Mouse (Mus musculus) CH12.LX (cell line): ENCODE measurements around the gene March6. TPM values are rescaled to one million over a fixed set of nuclear protein-coding genes. Genes with fewer than 3 reads are reported as not detected.

Source experiments
- DNase-seq: peaks from one replicate; pipeline ENCODE4 v3.0.0-alpha.2; 2013; ENCODE audit errors: extremely low read depth
- H3K27ac ChIP-seq: 2 replicates; pipeline ENCODE4 v1.5.1; 2012; ENCODE audit warnings: low read depth, mild to moderate bottlenecking, control low read depth, moderate library complexity; ENCODE audit not compliant: insufficient read depth
- H3K27me3 ChIP-seq: replicated peaks from 2 replicates; pipeline ENCODE3; 2012; ENCODE audit warnings: inconsistent platforms
- H3K36me3 ChIP-seq, 2 experiments: replicated peaks in 1 of 2; 2 replicates each; pipeline versions ENCODE3 to v1.6.1; 2012; ENCODE audit warnings: inconsistent platforms in 1 of 2, low read length in 1 of 2, mild to moderate bottlenecking in 1 of 2, mixed read lengths in 1 of 2, moderate library complexity in 1 of 2; ENCODE audit not compliant: control insufficient read depth in 1 of 2, insufficient read depth in 1 of 2
- H3K4me1 ChIP-seq, 2 experiments: 2 replicates each; pipeline ENCODE4 v1.6.1; 2012; ENCODE audit warnings: inconsistent platforms in 1 of 2, moderate library complexity in 1 of 2; ENCODE audit not compliant: insufficient read depth in 2 of 2, control insufficient read depth in 1 of 2
- H3K4me2 ChIP-seq: 2 replicates; pipeline ENCODE4 v1.6.1; 2012; ENCODE audit warnings: low read depth, mild to moderate bottlenecking, control low read depth; ENCODE audit not compliant: poor library complexity, insufficient read depth, severe bottlenecking
- H3K4me3 ChIP-seq, 3 experiments: fragments of 150-350 bp in 1 of 3; sonication (generic) in 1 of 3; replicated peaks in 1 of 3; 2 replicates each; pipeline versions ENCODE3 to v1.5.1; 2011 to 2012; ENCODE audit warnings: low read depth in 2 of 3, low read length in 2 of 3, mild to moderate bottlenecking in 2 of 3, moderate library complexity in 2 of 3, control low read depth in 1 of 3, improper control_type of control experiment in 1 of 3, inconsistent platforms in 1 of 3, mixed read lengths in 1 of 3; ENCODE audit not compliant: poor library complexity in 1 of 3
- H3K79me2 ChIP-seq: replicated peaks from 2 replicates; pipeline ENCODE4 v1.6.1; 2012; ENCODE audit warnings: mild to moderate bottlenecking, moderate library complexity; ENCODE audit not compliant: control insufficient read depth, poor library complexity, insufficient read depth, severe bottlenecking; ENCODE audit errors: extremely low read depth
- H3K9ac ChIP-seq: 2 replicates; pipeline ENCODE4 v1.6.1; 2012; ENCODE audit warnings: low read depth, mild to moderate bottlenecking, control low read depth, moderate library complexity; ENCODE audit not compliant: insufficient read depth
- H3K9me3 ChIP-seq: replicated peaks from 2 replicates; pipeline ENCODE3; 2012; ENCODE audit warnings: low read length, inconsistent platforms, mixed read lengths
- BHLHE40 ChIP-seq: IDR thresholded peaks from 2 replicates; pipeline ENCODE4 v1.6.1; 2011; ENCODE audit warnings: mild to moderate bottlenecking, low read depth, low read length, improper control_type of control experiment
- CHD1 ChIP-seq: IDR thresholded peaks from 2 replicates; pipeline ENCODE4 v1.6.1; 2012; ENCODE audit warnings: low read depth, low read length, improper control_type of control experiment, inconsistent platforms
- E2F4 ChIP-seq: IDR thresholded peaks from 2 replicates; pipeline ENCODE4 v1.6.1; 2011; ENCODE audit warnings: low read depth, low read length, improper control_type of control experiment; ENCODE audit not compliant: insufficient replicate concordance
- ELF1 ChIP-seq: IDR thresholded peaks from 2 replicates; pipeline ENCODE4 v1.6.1; 2014; ENCODE audit warnings: low read depth, mild to moderate bottlenecking, inconsistent platforms, low read length, improper control_type of control experiment
- EP300 ChIP-seq: IDR thresholded peaks from 2 replicates; pipeline ENCODE4 v1.6.1; 2011; ENCODE audit warnings: low read length, improper control_type of control experiment
- ETS1 ChIP-seq: conservative IDR thresholded peaks from 2 replicates; pipeline ENCODE4 v1.6.1; 2012; ENCODE audit warnings: low read depth, mild to moderate bottlenecking, inconsistent platforms, low read length, improper control_type of control experiment, moderate library complexity
- GABPA ChIP-seq: IDR thresholded peaks from 2 replicates; pipeline ENCODE4 v1.6.1; 2012; ENCODE audit warnings: low read depth, low read length, improper control_type of control experiment, inconsistent platforms; ENCODE audit not compliant: insufficient replicate concordance
- HCFC1 ChIP-seq: IDR thresholded peaks from 2 replicates; pipeline ENCODE4 v1.6.1; 2012; ENCODE audit warnings: low read depth, mild to moderate bottlenecking, inconsistent platforms, low read length, improper control_type of control experiment
- IRF4 ChIP-seq: IDR thresholded peaks from 2 replicates; pipeline ENCODE4 v1.6.1; 2014; ENCODE audit warnings: low read depth, mild to moderate bottlenecking, inconsistent platforms, low read length, improper control_type of control experiment
- MAFK ChIP-seq: IDR thresholded peaks from 2 replicates; pipeline ENCODE4 v1.6.1; 2011; ENCODE audit warnings: low read length, improper control_type of control experiment; ENCODE audit not compliant: insufficient replicate concordance
- MAX ChIP-seq: IDR thresholded peaks from 2 replicates; pipeline ENCODE4 v1.6.1; 2011; ENCODE audit warnings: low read length, improper control_type of control experiment
- MAZ ChIP-seq: IDR thresholded peaks from 2 replicates; pipeline ENCODE4 v1.6.1; 2012; ENCODE audit warnings: low read depth, mild to moderate bottlenecking, inconsistent platforms, low read length, improper control_type of control experiment, moderate library complexity
- MEF2A ChIP-seq: IDR thresholded peaks from 2 replicates; pipeline ENCODE4 v1.6.1; 2014; ENCODE audit warnings: low read depth, mild to moderate bottlenecking, inconsistent platforms, low read length, improper control_type of control experiment, borderline replicate concordance
- MYC ChIP-seq: IDR thresholded peaks from 2 replicates; pipeline ENCODE4 v1.6.1; 2011; ENCODE audit warnings: low read depth, mild to moderate bottlenecking, improper control_type of control experiment, low read length
- NELFE ChIP-seq: IDR thresholded peaks from 2 replicates; pipeline ENCODE4 v1.6.1; 2011; ENCODE audit warnings: low read depth, low read length, improper control_type of control experiment
- NRF1 ChIP-seq: IDR thresholded peaks from 2 replicates; pipeline ENCODE4 v1.6.1; 2014; ENCODE audit warnings: low read depth, mild to moderate bottlenecking, inconsistent platforms, low read length, improper control_type of control experiment, moderate library complexity
- PAX5 ChIP-seq: IDR thresholded peaks from 2 replicates; pipeline ENCODE4 v1.6.1; 2012; ENCODE audit warnings: low read length, inconsistent platforms, mixed read lengths
- POLR2AphosphoS2 ChIP-seq: IDR thresholded peaks from 2 replicates; pipeline ENCODE4 v1.6.1; 2011; ENCODE audit warnings: low read depth, low read length, improper control_type of control experiment
- RCOR1 ChIP-seq: conservative IDR thresholded peaks from 2 replicates; pipeline ENCODE4 v1.6.1; 2012; ENCODE audit warnings: low read depth, mild to moderate bottlenecking, inconsistent platforms, low read length, improper control_type of control experiment
- TBP ChIP-seq: conservative IDR thresholded peaks from 2 replicates; pipeline ENCODE4 v1.6.1; 2011; ENCODE audit warnings: low read depth, low read length, improper control_type of control experiment
- TCF12 ChIP-seq: IDR thresholded peaks from 2 replicates; pipeline ENCODE4 v1.6.1; 2014; ENCODE audit warnings: low read depth, mild to moderate bottlenecking, inconsistent platforms, low read length, improper control_type of control experiment
- UBTF ChIP-seq: IDR thresholded peaks from 2 replicates; pipeline ENCODE4 v1.6.1; 2012; ENCODE audit warnings: low read depth, mild to moderate bottlenecking, inconsistent platforms, low read length, improper control_type of control experiment, moderate library complexity
- ZKSCAN1 ChIP-seq: IDR thresholded peaks from 2 replicates; pipeline ENCODE4 v1.6.1; 2012; ENCODE audit warnings: low read depth, inconsistent platforms, low read length, improper control_type of control experiment, borderline replicate concordance
- ZMIZ1 ChIP-seq: IDR thresholded peaks from 2 replicates; pipeline ENCODE4 v1.6.1; 2012; ENCODE audit warnings: low read depth, mild to moderate bottlenecking, inconsistent platforms, low read length, improper control_type of control experiment
- dilution Hi-C: fragments of 300-500 bp; cut with MboI; formaldehyde crosslinking; loops from 2 replicates; pipeline ENCODE4 v1.14.3; 2020; ENCODE audit warnings: low sequenced_read_pairs; ENCODE audit not compliant: extremely low pct_unique_long_range_greater_than_20kb, extremely low pct_ligation_motif_present
- in situ Hi-C: fragments of 300-500 bp; cut with MboI; formaldehyde crosslinking; loops from 3 replicates; pipeline ENCODE4 v1.14.3; 2019; ENCODE audit warnings: low sequenced_read_pairs, low pct_ligation_motif_present, low pct_unique_long_range_greater_than_20kb, mixed read lengths
- polyA plus RNA-seq: library from polyadenylated mRNA; unstranded; fragments of >175 nt; gene quantifications from 2 replicates; pipeline ENCODE4 v1.2.1, GENCODE M21; 2012; ENCODE audit warnings: low read depth; ENCODE audit not compliant: insufficient read length
- total RNA-seq, 2 experiments: library from RNA; depleted of rRNA; stranded (reverse); fragments of 300-350 nt in 1 of 2; fragments of >200 nt in 1 of 2; gene quantifications; 2 replicates each; pipeline ENCODE4 v1.2.3; 2012 to 2014

The March6 gene
- total and polyA plus RNA-seq, 3 experiments = 18.3 to 41.4 (median 29.1) TPM

GRCm38 (mm10) chr15:31456381-31456780 is 74.5 kb downstream of the March6 start:
- in situ Hi-C loops = no loop called here
- no peak overlapping the region for H3K4me2 ChIP-seq
- no peaks in the 10 kb centered on the region for H3K9me3 ChIP-seq
- no peak overlapping the region for H3K27ac ChIP-seq
- dilution Hi-C loops = no loop called here
- no peak overlapping the region for H3K4me3 ChIP-seq
- H3K9ac ChIP-seq = no peak overlapping the region
- TF ChIP-seq CHD1 = no peak
- TF ChIP-seq TBP = no peak
- TF ChIP-seq NELFE = no peak
- no peak for TF ChIP-seq UBTF
- TF ChIP-seq PAX5 = no peak
- TF ChIP-seq POLR2AphosphoS2 = no peak
- no peak for TF ChIP-seq RCOR1
- no peak for TF ChIP-seq E2F4
- no peak for TF ChIP-seq GABPA
- TF ChIP-seq ELF1 = no peak
- no peak for TF ChIP-seq MAFK
- H3K4me1 ChIP-seq = peaks cover 0 to 41% of the 10 kb centered on the region in 2 experiments; a peak in 2 of 4 replicates
- H3K36me3 ChIP-seq = peaks cover 38 to 58% of the 10 kb centered on the region in 2 experiments
- H3K27me3 ChIP-seq = no peaks in the 10 kb centered on the region
- H3K79me2 ChIP-seq = no peaks in the 10 kb centered on the region
- DNase-seq = no peak

- no peak for DNase-seq
- H3K36me3 ChIP-seq = peaks cover 25 to 43% of the 10 kb centered on the region in 2 experiments
Measured at GRCm38 (mm10) chr15:31454861-31455295, 76.0 kb downstream of the March6 start.

More at GRCm38 (mm10) chr15:31454861-31455295, 76.0 kb downstream of the March6 start:
- Histone ChIP-seq H3K4me1 (peaks cover 0 to 29% of the 10 kb centered on the region in 2 experiments; a peak in 2 of 4 replicates), H3K4me2 (no peak overlapping the region), H3K27me3 (no peaks in the 10 kb centered on the region), H3K27ac (no peak overlapping the region), H3K9ac (no peak overlapping the region), H3K79me2 (no peaks in the 10 kb centered on the region), H3K9me3 (no peaks in the 10 kb centered on the region), H3K4me3 (no peak overlapping the region)
- no peak for TF ChIP-seq NRF1
- no peak for TF ChIP-seq IRF4
- no peak for TF ChIP-seq ZKSCAN1
- no peak for TF ChIP-seq NELFE
- no peak for TF ChIP-seq E2F4
- TF ChIP-seq HCFC1 = no peak
- no peak for TF ChIP-seq EP300
- no peak for TF ChIP-seq BHLHE40
- no peak for TF ChIP-seq MAX
- TF ChIP-seq TCF12 = no peak
- no peak for TF ChIP-seq MAZ
- no peak for TF ChIP-seq MEF2A
- no peak for TF ChIP-seq MYC
- TF ChIP-seq TBP = no peak
- no peak for TF ChIP-seq ZMIZ1
- TF ChIP-seq ETS1 = no peak
- in situ Hi-C loops = no loop called here
- dilution Hi-C loops = no loop called here
